Comparison of ENCODE assay signal across 11 mouse cellular contexts in the genomic region with DNA sequence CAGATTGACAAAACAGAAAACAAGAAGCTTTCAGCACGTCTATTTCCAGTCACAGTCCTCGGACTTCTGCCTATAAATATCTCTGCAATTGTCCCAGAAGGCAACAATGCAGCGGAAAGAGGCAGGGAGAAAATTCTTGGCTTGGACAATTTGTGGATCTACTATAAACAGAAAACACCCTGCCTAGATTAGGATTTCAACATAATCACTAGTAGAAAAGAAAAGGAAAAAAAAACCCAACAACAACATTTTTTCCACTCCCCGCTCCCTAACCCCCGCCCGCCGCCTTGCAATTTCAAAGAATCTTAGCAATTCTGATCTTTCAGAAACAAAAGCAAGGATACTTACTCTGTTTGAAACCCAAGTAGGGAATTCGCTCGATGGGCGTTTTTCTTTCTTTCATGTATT.
DNase-seq lines count a peak whose midpoint lies in the region; ATAC-seq and TF ChIP-seq lines count a peak whose summit lies in the region.
"Had no signal": no experiment of that assay in that cellular context is flagged by ENCODE, and none has a peak within 500 bp of the region (broad histone marks: within the 10 kb centered on the region; RNA-seq: fewer than 3 reads in every experiment).

No protein-coding gene starts in this region.

- no peaks in the 10 kb centered on the region for H3K9me3 ChIP-seq in neural tube, embryonic 13.5 days
- H3K9me3 ChIP-seq in neural tube, embryonic 15.5 days (replicated peaks): no peaks in the 10 kb centered on the region
- H3K9me3 ChIP-seq in intestine, postnatal 0 days (ENCODE audit: control insufficient read depth): no peaks in the 10 kb centered on the region
- no peaks in the 10 kb centered on the region for H3K9me3 ChIP-seq in midbrain, embryonic 14.5 days (ENCODE audit: control insufficient read depth, low read length)
- H3K9me3 ChIP-seq: forebrain, embryonic 15.5 days; midbrain, embryonic 12.5 days had no signal

- WGBS in neural tube, embryonic 13.5 days: 68% methylated on average over 10 of the region's 10 CpGs
- 70% methylated on average over 10 of the region's 10 CpGs for WGBS in neural tube, embryonic 15.5 days
- WGBS in intestine, postnatal 0 days: 57% methylated on average over 10 of the region's 10 CpGs
- WGBS in midbrain, embryonic 14.5 days: 78% methylated on average over 10 of the region's 10 CpGs

- no peak for ATAC-seq in neural tube, embryonic 13.5 days (ENCODE audit: low read depth)
- ATAC-seq in neural tube, embryonic 15.5 days (ENCODE audit: low FRiP score): no peak
- no peak for ATAC-seq in intestine, postnatal 0 days
- no peak for ATAC-seq in midbrain, embryonic 14.5 days (ENCODE audit: low FRiP score, low TSS enrichment)
- ATAC-seq: forebrain, embryonic 15.5 days had no signal

- H3K4me1 ChIP-seq in neural tube, embryonic 13.5 days (replicated peaks): peaks cover 30% of the 10 kb centered on the region
- H3K4me1 ChIP-seq in neural tube, embryonic 15.5 days: 0 out of 2 replicates have a peak, but pooled peaks cover 7% of the 10 kb centered on the region
- H3K4me1 ChIP-seq in intestine, postnatal 0 days (replicated peaks; ENCODE audit: control insufficient read depth, insufficient read depth, low read length): peaks cover 17% of the 10 kb centered on the region; the same call in 1 of the 2 replicates
- peaks cover 11% of the 10 kb centered on the region; the same call in 1 of the 2 replicates for H3K4me1 ChIP-seq in midbrain, embryonic 14.5 days (ENCODE audit: control insufficient read depth, insufficient read depth, low read length)

- H3K27ac ChIP-seq in neural tube, embryonic 13.5 days (replicated peaks): 0 out of 2 replicates have a peak overlapping the region, but pooled peaks have one; percentile 33
- H3K27ac ChIP-seq in neural tube, embryonic 15.5 days (replicated peaks): no peak overlapping the region
- H3K27ac ChIP-seq in intestine, postnatal 0 days (ENCODE audit: low read depth, low read length): peak overlapping the region; percentile 70
- H3K27ac ChIP-seq in midbrain, embryonic 14.5 days (replicated peaks; ENCODE audit: low read depth, low read length): no peak overlapping the region
- H3K27ac ChIP-seq: forebrain, embryonic 15.5 days; midbrain, embryonic 12.5 days had no signal

- H3K9ac ChIP-seq in neural tube, embryonic 13.5 days: no peak overlapping the region
- H3K9ac ChIP-seq in neural tube, embryonic 15.5 days (replicated peaks): no peak overlapping the region
- no peak overlapping the region for H3K9ac ChIP-seq in intestine, postnatal 0 days (ENCODE audit: low read depth, low read length)
- H3K9ac ChIP-seq in midbrain, embryonic 14.5 days (replicated peaks; ENCODE audit: low read length): no peak overlapping the region
- H3K9ac ChIP-seq: forebrain, embryonic 15.5 days; midbrain, embryonic 12.5 days had no signal

- no peak for TF ChIP-seq CTCF in intestine, postnatal 0 days (IDR thresholded peaks at IDR 0.05; ENCODE audit: low read depth)

- H3K4me3 ChIP-seq in neural tube, embryonic 13.5 days: no peak overlapping the region
- no peak overlapping the region for H3K4me3 ChIP-seq in neural tube, embryonic 15.5 days (replicated peaks)
- H3K4me3 ChIP-seq in intestine, postnatal 0 days (ENCODE audit: low read depth, low read length): no peak overlapping the region
- H3K4me3 ChIP-seq in midbrain, embryonic 14.5 days (replicated peaks; ENCODE audit: low read depth, low read length): no peak overlapping the region
- H3K4me3 ChIP-seq: forebrain, embryonic 15.5 days; midbrain, embryonic 12.5 days had no signal

- DNase-seq in heart, adult 9 months (ENCODE audit: low spot score in 2 of 2): peak; percentile 85 to 91
- DNase-seq in skeletal muscle tissue, adult 2 months (ENCODE audit: low read depth, low spot score): peak; percentile 68
- no peak for DNase-seq in cerebellum, adult 11-12 months
- DNase-seq in midbrain, embryonic 14.5 days: no peak
- no peak for DNase-seq in spleen, adult 18-20 months
- DNase-seq: right cerebral cortex, adult 18-20 months had no signal

- H3K36me3 ChIP-seq in neural tube, embryonic 13.5 days: peaks cover 10% of the 10 kb centered on the region
- H3K36me3 ChIP-seq in neural tube, embryonic 15.5 days: 0 out of 2 replicates have a peak, but pooled peaks cover 5% of the 10 kb centered on the region
- peaks cover 37% of the 10 kb centered on the region for H3K36me3 ChIP-seq in intestine, postnatal 0 days (ENCODE audit: control insufficient read depth, insufficient read depth)
- H3K36me3 ChIP-seq in midbrain, embryonic 14.5 days (ENCODE audit: control insufficient read depth, insufficient read depth, low read length): peaks cover 5% of the 10 kb centered on the region; the same call in 1 of the 2 replicates
- H3K36me3 ChIP-seq: forebrain, embryonic 15.5 days had no signal

- no peaks in the 10 kb centered on the region for H3K27me3 ChIP-seq in neural tube, embryonic 13.5 days
- H3K27me3 ChIP-seq in neural tube, embryonic 15.5 days (replicated peaks): no peaks in the 10 kb centered on the region
- H3K27me3 ChIP-seq in intestine, postnatal 0 days (replicated peaks; ENCODE audit: control insufficient read depth, insufficient read depth, low read length): no peaks in the 10 kb centered on the region
- no peaks in the 10 kb centered on the region for H3K27me3 ChIP-seq in midbrain, embryonic 14.5 days (ENCODE audit: control insufficient read depth, insufficient read depth, low read length)
- H3K27me3 ChIP-seq: forebrain, embryonic 15.5 days; midbrain, embryonic 12.5 days had no signal

- H3K4me2 ChIP-seq in neural tube, embryonic 13.5 days: no peak overlapping the region
- no peak overlapping the region for H3K4me2 ChIP-seq in neural tube, embryonic 15.5 days
- H3K4me2 ChIP-seq in intestine, postnatal 0 days (replicated peaks; ENCODE audit: low read depth): no peak overlapping the region
- H3K4me2 ChIP-seq in midbrain, embryonic 14.5 days (ENCODE audit: low read length): no peak overlapping the region
- H3K4me2 ChIP-seq: forebrain, embryonic 15.5 days; midbrain, embryonic 12.5 days had no signal

Comparison
In these comparisons a context has a peak if more than half of its experiments do, and no peak if none do; other contexts are left out.
1. H3K27ac ChIP-seq: peak in neural tube, embryonic 13.5 days (single experiment) and intestine, postnatal 0 days (single experiment); none in neural tube, embryonic 15.5 days (single experiment) and midbrain, embryonic 14.5 days (single experiment).
2. DNase-seq: peak in heart, adult 9 months (2 of 2) and skeletal muscle tissue, adult 2 months (single experiment); none in cerebellum, adult 11-12 months (single experiment), midbrain, embryonic 14.5 days (single experiment) and spleen, adult 18-20 months (0 of 2).